Mouse (Mus musculus) hindbrain, embryonic 16.5 days (tissue): Measurements from ENCODE around the gene Krtcap2. TPM values are rescaled to one million over a fixed set of nuclear protein-coding genes. Genes with fewer than 3 reads are reported as not detected.
A peak's percentile ranks its signal among the peaks of the same experiment; 100 is the strongest.

Experiments used
- ATAC-seq: fragments of 200-750 bp; cut with Nextera tagmentation; 2 replicates; pipeline ENCODE4 v1.8.0; 2017; ENCODE audit warnings: moderate TSS enrichment, moderate library complexity
- H3K27ac ChIP-seq: fragments of 300-500 bp; sonication (generic); 2 replicates; pipeline ENCODE4 v1.5.1; 2014; ENCODE audit warnings: low read depth, mild to moderate bottlenecking, control low read depth, low read length, moderate library complexity
- H3K27me3 ChIP-seq: fragments of 300-500 bp; sonication (generic); replicated peaks from 2 replicates; pipeline ENCODE4 v1.6.1; 2014; ENCODE audit warnings: low read length; ENCODE audit not compliant: control insufficient read depth, insufficient read depth
- H3K36me3 ChIP-seq: fragments of 300-500 bp; sonication (generic); 2 replicates; pipeline ENCODE4 v1.6.1; 2014; ENCODE audit warnings: mild to moderate bottlenecking, low read length, moderate library complexity, mixed read lengths; ENCODE audit not compliant: control insufficient read depth, insufficient read depth
- H3K4me1 ChIP-seq: fragments of 300-500 bp; sonication (generic); 2 replicates; pipeline ENCODE4 v1.6.1; 2014; ENCODE audit warnings: low read depth, low read length; ENCODE audit not compliant: control insufficient read depth, insufficient read depth
- H3K4me2 ChIP-seq: fragments of 300-500 bp; sonication (generic); 2 replicates; pipeline ENCODE4 v1.6.1; 2014; ENCODE audit warnings: mild to moderate bottlenecking, low read length, control low read depth, moderate library complexity
- H3K4me3 ChIP-seq: fragments of 300-500 bp; sonication (generic); 2 replicates; pipeline ENCODE4 v1.5.1; 2014; ENCODE audit warnings: mild to moderate bottlenecking, low read length, control low read depth, moderate library complexity
- H3K9ac ChIP-seq: fragments of 300-500 bp; sonication (generic); 2 replicates; pipeline ENCODE4 v1.6.1; 2014; ENCODE audit warnings: low read depth, mild to moderate bottlenecking, control low read depth, low read length, moderate library complexity
- H3K9me3 ChIP-seq: fragments of 300-500 bp; sonication (generic); 2 replicates; pipeline ENCODE4 v1.6.1; 2014; ENCODE audit warnings: mild to moderate bottlenecking, low read length, moderate library complexity; ENCODE audit not compliant: control insufficient read depth
- WGBS: fragments of 180-500 bp; shearing (Covaris S2); extraction: QIAGEN DNeasy Blood & Tissue Kit; methylation state at CpG from one replicate; pipeline ENCODE4 v1.1.7; 2014; 5-methylcytosine and 5-hydroxymethylcytosine counted together
- microRNA counts: library from miRNA; unstranded; fragments of <30 nt; microRNA quantifications from one replicate; lab custom pipeline; 2016
- microRNA-seq: library from miRNA; unstranded; fragments of <30 nt; microRNA quantifications from one replicate; pipeline ENCODE4, GENCODE M21; 2017
- polyA plus RNA-seq: library from polyadenylated mRNA; unstranded; fragments of >200 nt; fragmentation: Nextera tagmentation; extraction: Ambion mirVana; gene quantifications from 2 replicates; pipeline ENCODE4 v1.2.1, GENCODE M21; 2015

Krtcap2 gene
- polyA plus RNA-seq, 1 experiment from 2014 or later = 227 TPM

DNA sequence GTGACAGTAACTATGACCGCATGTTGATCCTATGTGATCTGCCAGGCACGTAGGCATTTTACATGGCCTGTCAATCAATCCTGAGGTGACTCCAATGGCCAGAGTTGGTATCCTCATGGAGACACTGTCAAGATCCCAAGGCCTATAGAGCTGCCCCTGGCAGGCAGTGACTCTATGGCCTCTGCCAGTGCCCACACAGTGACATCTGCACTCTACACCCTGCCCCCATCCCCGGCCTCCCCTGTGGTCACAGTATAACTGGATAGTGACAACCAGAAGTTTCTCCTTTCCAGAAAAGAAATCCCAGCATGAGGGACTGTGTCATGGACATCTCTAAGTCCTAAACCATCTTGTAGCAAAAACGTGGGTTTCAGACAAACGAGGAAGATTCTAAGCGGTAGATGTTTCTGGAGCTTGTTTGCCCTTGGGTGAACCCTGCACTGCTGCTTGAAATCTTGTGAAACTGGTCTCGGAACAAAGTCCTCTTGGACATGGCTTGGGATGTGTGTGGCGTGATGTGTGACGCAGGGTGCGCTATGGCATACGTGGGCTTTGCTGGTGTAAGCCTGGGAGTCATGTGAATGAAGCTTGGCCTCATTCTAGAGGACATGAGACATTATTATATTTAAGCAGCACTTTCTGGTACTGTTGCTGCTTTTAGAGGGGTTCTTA is 47.6 kb downstream of the Krtcap2 start:
- Histone ChIP-seq H3K4me1 (no peaks in the 10 kb centered on the region), H3K36me3 (no peaks in the 10 kb centered on the region), H3K4me3 (no peak overlapping the region), H3K9me3 (no peaks in the 10 kb centered on the region), H3K9ac (no peak overlapping the region), H3K4me2 (no peak overlapping the region), H3K27me3 (no peaks in the 10 kb centered on the region), H3K27ac (no peak overlapping the region)
- 93% methylated on average over 11 of the region's 11 CpGs for WGBS
- ATAC-seq = no peak

DNA sequence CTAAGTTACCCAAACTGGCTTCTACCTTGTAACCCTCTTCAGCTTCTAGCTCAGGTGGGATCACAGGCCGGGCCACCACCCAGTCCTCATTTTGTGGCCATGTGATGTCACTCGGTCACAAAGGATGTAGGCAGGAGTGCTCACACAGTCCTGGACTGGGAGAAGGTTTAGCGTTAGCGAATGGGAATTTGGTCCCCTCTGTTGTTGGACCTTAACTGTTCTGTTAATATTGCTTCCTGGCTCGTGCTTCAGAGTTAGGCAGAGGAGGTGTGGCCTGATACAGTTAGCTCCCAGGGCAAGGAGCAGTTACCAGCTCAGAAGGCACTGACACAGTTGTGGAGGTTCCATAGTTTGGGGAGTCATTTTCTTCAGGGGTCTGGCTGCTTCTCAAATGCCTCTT is 48.4 kb downstream of the Krtcap2 start:
- Histone ChIP-seq H3K9ac (no peak overlapping the region), H3K4me1 (no peaks in the 10 kb centered on the region), H3K27me3 (no peaks in the 10 kb centered on the region; the same call in 1 of the 2 replicates), H3K9me3 (no peaks in the 10 kb centered on the region), H3K4me2 (no peak overlapping the region), H3K27ac (no peak overlapping the region), H3K4me3 (no peak overlapping the region), H3K36me3 (no peaks in the 10 kb centered on the region)
- 82% methylated on average over 5 of the region's 5 CpGs for WGBS
- no peak for ATAC-seq

DNA sequence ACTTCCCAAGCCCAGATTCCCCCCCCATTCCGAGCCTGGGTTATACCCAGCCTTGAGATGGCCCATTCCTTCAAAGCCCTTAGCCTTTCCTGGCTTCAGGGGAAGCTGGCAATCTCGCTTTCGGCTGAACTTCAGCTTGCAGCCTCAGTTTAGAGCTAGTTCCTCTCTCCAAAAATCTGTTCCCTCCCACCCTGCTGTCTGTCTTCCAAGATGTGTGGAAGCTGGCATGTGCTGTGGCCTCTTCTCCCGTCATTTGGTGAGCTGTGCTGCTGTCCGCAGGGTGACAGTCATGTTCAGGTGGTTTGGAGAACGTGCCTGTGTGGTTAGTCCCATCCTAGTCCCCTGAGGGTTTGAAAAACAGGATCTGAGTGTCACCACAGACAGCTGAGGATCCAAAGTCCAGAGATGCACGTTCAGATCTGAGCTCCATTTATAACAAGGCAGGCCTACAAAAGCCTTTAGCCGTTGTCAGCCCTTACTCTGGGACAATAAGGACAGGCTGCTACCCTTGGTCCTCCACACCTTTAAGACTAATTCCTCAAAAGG is 50.0 kb downstream of the Krtcap2 start:
- H3K9ac ChIP-seq = no peak overlapping the region
- no peak overlapping the region for H3K4me2 ChIP-seq
- H3K4me1 ChIP-seq = 0 out of 2 replicates have a peak, but pooled peaks cover 2% of the 10 kb centered on the region
- no peak overlapping the region for H3K4me3 ChIP-seq
- H3K27ac ChIP-seq = no peak overlapping the region
- no peaks in the 10 kb centered on the region; the same call in 1 of the 2 replicates for H3K27me3 ChIP-seq
- no peak for ATAC-seq
- 75% methylated on average over 8 of the region's 8 CpGs for WGBS
- no peaks in the 10 kb centered on the region for H3K9me3 ChIP-seq
- no peaks in the 10 kb centered on the region for H3K36me3 ChIP-seq

DNA sequence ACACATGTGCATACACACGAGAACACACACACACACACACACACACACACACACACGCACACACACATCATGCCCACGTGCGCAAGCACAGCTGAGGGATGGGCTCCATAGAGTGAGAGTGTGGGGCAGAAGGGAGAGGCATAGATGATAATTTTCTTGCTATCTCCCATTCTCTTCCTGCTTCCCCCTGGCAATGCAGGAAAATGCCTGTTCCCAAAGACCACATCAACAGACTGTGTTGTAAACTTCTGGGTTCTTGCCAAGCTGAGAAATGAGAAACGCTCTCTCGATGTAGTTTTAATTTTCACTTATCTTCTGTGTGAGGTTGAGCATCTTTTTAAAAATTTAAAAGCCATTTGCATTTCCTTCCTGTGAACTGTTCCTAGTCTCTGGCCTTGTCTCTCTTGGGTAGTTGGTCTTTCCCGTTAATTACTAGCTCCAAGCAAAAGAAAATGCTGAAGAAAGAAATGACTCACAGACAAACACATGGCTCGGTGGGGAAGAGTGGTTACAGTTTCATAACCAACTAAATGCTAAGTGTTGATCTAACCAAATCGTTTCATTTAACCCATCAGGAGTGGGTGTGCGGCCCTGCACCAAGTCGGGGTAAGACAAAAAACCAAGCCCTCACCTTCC is 51.1 kb downstream of the Krtcap2 start:
- no peaks in the 10 kb centered on the region for H3K9me3 ChIP-seq
- H3K27ac ChIP-seq = no peak overlapping the region
- H3K9ac ChIP-seq = no peak overlapping the region
- H3K4me2 ChIP-seq = no peak overlapping the region
- no peaks in the 10 kb centered on the region; the same call in 1 of the 2 replicates for H3K27me3 ChIP-seq
- H3K36me3 ChIP-seq = no peaks in the 10 kb centered on the region
- H3K4me3 ChIP-seq = no peak overlapping the region
- WGBS = 81% methylated on average over 11 of the region's 11 CpGs
- ATAC-seq = no peak
- H3K4me1 ChIP-seq = 0 out of 2 replicates have a peak, but pooled peaks cover 2% of the 10 kb centered on the region

DNA sequence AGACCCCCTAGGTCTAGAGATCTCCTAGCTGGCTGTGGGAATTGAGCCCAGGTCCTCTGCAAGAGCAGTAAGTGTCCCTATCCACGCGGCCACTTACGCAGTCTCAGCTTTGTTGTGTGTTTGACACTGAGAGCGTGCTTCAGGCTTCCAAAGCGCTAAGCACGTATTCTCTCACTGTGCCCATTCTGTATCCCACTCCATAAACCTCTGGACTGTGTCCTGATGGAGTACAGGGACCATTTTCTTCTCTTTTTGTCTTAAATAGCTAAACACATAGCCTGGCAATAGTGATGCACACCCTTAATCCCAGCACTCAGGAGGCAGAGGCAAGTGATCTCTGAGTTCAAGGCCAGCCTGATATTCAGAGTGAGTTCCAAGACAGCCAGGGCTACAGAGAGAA is 53.1 kb downstream of the Krtcap2 start:
- Histone ChIP-seq H3K27me3 (no peaks in the 10 kb centered on the region; the same call in 1 of the 2 replicates), H3K36me3 (no peaks in the 10 kb centered on the region), H3K4me2 (no peak overlapping the region), H3K27ac (no peak overlapping the region), H3K9me3 (no peaks in the 10 kb centered on the region), H3K9ac (no peak overlapping the region), H3K4me1 (0 out of 2 replicates have a peak, but pooled peaks cover 2% of the 10 kb centered on the region), H3K4me3 (no peak overlapping the region)
- no peak for ATAC-seq
- 84% methylated on average over 6 of the region's 6 CpGs for WGBS

DNA sequence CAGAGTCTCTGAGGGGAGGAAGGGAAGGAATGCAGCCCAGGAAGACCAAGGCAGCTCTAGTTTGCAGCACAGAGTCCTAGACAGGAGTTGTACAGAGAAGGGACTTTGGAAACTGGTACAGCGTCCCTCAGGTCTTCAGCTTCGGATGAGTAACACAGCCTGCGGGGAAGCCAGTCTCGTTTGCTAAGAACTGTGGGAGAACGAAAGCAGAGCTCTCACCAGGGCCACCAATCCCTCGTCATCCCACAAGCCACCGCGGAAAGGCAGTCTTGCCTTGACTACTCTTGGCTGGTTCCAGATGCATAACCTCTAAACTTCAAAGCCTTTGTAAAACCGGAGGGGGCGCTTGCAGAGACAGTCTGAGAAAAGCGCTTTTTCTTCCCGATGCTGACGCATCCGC is 53.7 kb downstream of the Krtcap2 start:
- Histone ChIP-seq H3K9ac (peak overlapping the region; percentile 33; the same call in 1 of the 2 replicates), H3K4me3 (peak overlapping the region; percentile 11; the same call in 1 of the 2 replicates)
- WGBS = 2% methylated on average over 14 of the region's 14 CpGs

More for the DNA sequence above, 53.7 kb downstream of the Krtcap2 start:
- ATAC-seq = peak; percentile 37; the same call in 1 of the 2 replicates
- Histone ChIP-seq H3K9me3 (no peaks in the 10 kb centered on the region), H3K27me3 (no peaks in the 10 kb centered on the region; the same call in 1 of the 2 replicates), H3K36me3 (no peaks in the 10 kb centered on the region), H3K4me2 (peak overlapping the region; percentile 53), H3K4me1 (0 out of 2 replicates have a peak, but pooled peaks cover 2% of the 10 kb centered on the region), H3K27ac (no peak overlapping the region)

MicroRNA genes within 50 kb of the gene (microRNA counts, 519-probe panel; counts per million panel counts)
- microRNA mmu-miR-92b (lab: Ali Mortazavi, UCI) = 1,964 counts per million, percentile 26 among the panel's probes with 10 or more counts

Small RNA genes lying within 50 kb of the gene (microRNA-seq; reads per million reads assigned to microRNA genes)
- 3,428 reads per million, percentile 87 among the genes with 10 or more reads in this experiment for gene Mir92b

Other genes starting within 250 kb of the Krtcap2 start
- gene Rusc1, start 152.7 kb upstream of the Krtcap2 start, polyA plus RNA-seq = 101 and 112 TPM in 2 replicates
- gene Gm43738, start 144.9 kb upstream of the Krtcap2 start, polyA plus RNA-seq = not detected in 2 replicates
- gene Fdps, start 144.0 kb upstream of the Krtcap2 start, polyA plus RNA-seq = 511 and 525 TPM in 2 replicates
- 0.10 and 0.11 TPM in 2 replicates for gene Pklr, start 109.8 kb upstream of the Krtcap2 start, polyA plus RNA-seq
- gene Hcn3, start 85.8 kb upstream of the Krtcap2 start, polyA plus RNA-seq = 58.1 and 58.4 TPM in 2 replicates
- gene Clk2, start 81.2 kb upstream of the Krtcap2 start, polyA plus RNA-seq = 17.3 and 18.8 TPM in 2 replicates
- 166 and 172 TPM in 2 replicates for gene Scamp3, start 68.5 kb upstream of the Krtcap2 start, polyA plus RNA-seq
- 35.4 and 40.8 TPM in 2 replicates for gene Fam189b, start 62.8 kb upstream of the Krtcap2 start, polyA plus RNA-seq
- 51.8 and 54.0 TPM in 2 replicates for gene Gba, start 43.0 kb upstream of the Krtcap2 start, polyA plus RNA-seq
- 47.5 and 53.0 TPM in 2 replicates for gene Thbs3, start 30.8 kb upstream of the Krtcap2 start, polyA plus RNA-seq
- gene Mtx1, start 18.9 kb upstream of the Krtcap2 start, polyA plus RNA-seq = 163 and 166 TPM in 2 replicates
- 0.59 and 0.90 TPM in 2 replicates for gene Muc1, start 16.9 kb upstream of the Krtcap2 start, polyA plus RNA-seq
- gene Trim46, start 343 bp downstream of the Krtcap2 start, polyA plus RNA-seq = 78.7 and 87.1 TPM in 2 replicates
- 64.3 and 79.8 TPM in 2 replicates for gene Dpm3, start 13.4 kb downstream of the Krtcap2 start, polyA plus RNA-seq
- 39.4 and 43.9 TPM in 2 replicates for gene Slc50a1, start 24.6 kb downstream of the Krtcap2 start, polyA plus RNA-seq
- gene Efna1, start 35.2 kb downstream of the Krtcap2 start, polyA plus RNA-seq = 8.4 and 9.9 TPM in 2 replicates
- gene Efna3, start 77.0 kb downstream of the Krtcap2 start, polyA plus RNA-seq = 77.9 and 78.0 TPM in 2 replicates
- gene Efna4, start 92.1 kb downstream of the Krtcap2 start, polyA plus RNA-seq = 3.9 and 5.0 TPM in 2 replicates
- gene Adam15, start 104.0 kb downstream of the Krtcap2 start, polyA plus RNA-seq = 74.6 and 84.1 TPM in 2 replicates
- 0.10 and 0.11 TPM in 2 replicates for gene Dcst2, start 116.0 kb downstream of the Krtcap2 start, polyA plus RNA-seq
- 0.66 and 1.1 TPM in 2 replicates for gene Dcst1, start 119.3 kb downstream of the Krtcap2 start, polyA plus RNA-seq
- 0.79 and 0.88 TPM in 2 replicates for gene Zbtb7b, start 148.8 kb downstream of the Krtcap2 start, polyA plus RNA-seq
- gene Lenep, start 156.8 kb downstream of the Krtcap2 start, polyA plus RNA-seq = 0.60 TPM in 1 of 2 replicates, not detected in the other
- gene Flad1, start 165.9 kb downstream of the Krtcap2 start, polyA plus RNA-seq = 34.7 and 36.6 TPM in 2 replicates
- gene Cks1b, start 172.4 kb downstream of the Krtcap2 start, polyA plus RNA-seq = 87.9 and 91.5 TPM in 2 replicates
- gene Shc1, start 172.5 kb downstream of the Krtcap2 start, polyA plus RNA-seq = 16.9 and 23.8 TPM in 2 replicates
- 34.1 and 45.6 TPM in 2 replicates for gene Pygo2, start 184.2 kb downstream of the Krtcap2 start, polyA plus RNA-seq
- gene Pbxip1, start 190.7 kb downstream of the Krtcap2 start, polyA plus RNA-seq = 25.0 and 26.4 TPM in 2 replicates
- gene Pmvk, start 208.6 kb downstream of the Krtcap2 start, polyA plus RNA-seq = 137 and 156 TPM in 2 replicates